Mouse (Mus musculus): ENCODE data around the gene Smpd3. TPM values are rescaled to one million over a fixed set of nuclear protein-coding genes. Genes with fewer than 3 reads are reported as not detected.

The Smpd3 gene
- polyA plus RNA-seq, 1 experiment: 1.1 TPM

DNA sequence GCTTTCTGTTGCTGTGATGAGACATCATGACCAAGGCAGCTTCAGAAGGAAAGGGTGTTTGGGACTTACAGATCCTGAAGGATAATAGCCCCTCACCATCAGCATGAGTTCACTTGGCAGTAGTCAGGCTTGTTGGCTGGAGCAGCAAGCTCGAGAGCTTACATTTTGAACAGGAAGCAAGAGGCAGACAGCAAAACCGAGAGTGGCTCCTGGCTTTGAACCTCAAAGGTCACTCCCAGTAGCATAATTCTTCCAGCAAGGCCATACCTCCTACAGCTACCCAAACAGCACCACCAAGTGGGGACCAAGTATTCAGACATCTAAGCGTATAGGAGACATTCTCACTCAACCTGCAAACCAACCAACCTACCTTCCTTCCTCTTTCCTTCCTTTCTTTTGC, 105.0 kb downstream of the Smpd3 start:
- H3K4me3 ChIP-seq (ENCODE audit: insufficient read depth, low read depth, low read length): no peak overlapping the region
- peaks cover 4% of the 10 kb centered on the region for H3K4me1 ChIP-seq (ENCODE audit: control insufficient read depth, insufficient read depth, low read length)
- WGBS: 58% methylated on average over 3 of the region's 3 CpGs
- DNase-seq: no peak
- no peaks in the 10 kb centered on the region for H3K27me3 ChIP-seq (replicated peaks; ENCODE audit: control insufficient read depth, insufficient read depth, low read length)
- no peak overlapping the region for H3K27ac ChIP-seq (ENCODE audit: insufficient read depth, low read depth, low read length)
- H3K36me3 ChIP-seq (ENCODE audit: control insufficient read depth, insufficient read depth, low read length): no peaks in the 10 kb centered on the region; the same call in 1 of the 2 replicates
- TF ChIP-seq POLR2A (IDR thresholded peaks at IDR 0.05; ENCODE audit: low read depth, low read length): no peak
- no peak for TF ChIP-seq CTCF (conservative IDR thresholded peaks at IDR 0.05; ENCODE audit: insufficient read depth, insufficient read length, low read depth, low read length)

DNA sequence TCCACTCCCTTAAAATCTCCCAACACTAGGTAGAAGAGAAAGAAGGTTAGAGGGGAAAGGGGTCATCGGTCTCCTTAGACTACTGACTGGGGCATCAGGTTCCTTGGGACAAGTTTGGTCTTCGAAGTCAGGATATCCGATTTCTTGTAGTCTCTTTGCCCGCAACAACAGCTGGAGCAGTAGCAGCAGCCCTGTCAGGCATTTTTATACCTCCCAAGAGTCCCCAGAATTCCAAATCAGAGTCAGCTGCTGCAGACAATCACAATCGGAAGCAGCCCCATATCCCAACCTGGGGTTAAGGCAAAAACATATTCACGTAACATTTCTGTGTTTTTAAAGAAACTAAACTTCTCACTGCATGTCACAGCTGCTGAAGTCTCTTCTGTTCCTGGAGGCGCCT, 106.3 kb downstream of the Smpd3 start:
- no peak for DNase-seq
- Histone ChIP-seq H3K27ac (ENCODE audit: insufficient read depth, low read depth, low read length) (no peak overlapping the region), H3K27me3 (replicated peaks; ENCODE audit: control insufficient read depth, insufficient read depth, low read length) (no peaks in the 10 kb centered on the region), H3K36me3 (ENCODE audit: control insufficient read depth, insufficient read depth, low read length) (no peaks in the 10 kb centered on the region; the same call in 1 of the 2 replicates), H3K4me3 (ENCODE audit: insufficient read depth, low read depth, low read length) (no peak overlapping the region), H3K4me1 (ENCODE audit: control insufficient read depth, insufficient read depth, low read length) (peaks cover under 1% of the 10 kb centered on the region; the same call in 1 of the 2 replicates)
- 66% methylated on average over 7 of the region's 7 CpGs for WGBS
- no peak for TF ChIP-seq POLR2A (IDR thresholded peaks at IDR 0.05; ENCODE audit: low read depth, low read length)
- no peak for TF ChIP-seq CTCF (conservative IDR thresholded peaks at IDR 0.05; ENCODE audit: insufficient read depth, insufficient read length, low read depth, low read length)

DNA sequence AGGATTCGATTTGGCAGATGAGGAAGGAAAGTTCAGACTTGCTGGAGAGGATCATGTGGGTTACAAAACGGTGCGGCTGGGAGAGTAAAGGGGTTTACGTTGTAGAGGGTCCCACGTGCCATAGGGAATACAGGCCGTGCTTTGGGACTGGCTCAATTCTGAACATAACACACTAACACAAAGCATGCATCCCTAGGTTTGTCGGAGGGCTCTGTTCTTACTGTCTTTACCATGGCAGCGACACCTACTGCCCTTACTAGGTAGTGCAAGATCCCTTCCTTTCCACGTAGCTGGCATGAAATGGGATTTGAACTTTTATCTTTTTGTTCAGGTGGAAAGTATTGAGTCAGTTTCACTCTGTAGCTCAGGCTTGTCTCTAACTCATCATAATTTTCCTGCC, 111.2 kb downstream of the Smpd3 start:
- 42% methylated on average over 9 of the region's 9 CpGs for WGBS
- DNase-seq: peak; percentile 51
- H3K36me3 ChIP-seq (ENCODE audit: control insufficient read depth, insufficient read depth, low read length): no peaks in the 10 kb centered on the region; the same call in 1 of the 2 replicates
- no peak overlapping the region for H3K27ac ChIP-seq (ENCODE audit: insufficient read depth, low read depth, low read length)
- no peaks in the 10 kb centered on the region for H3K27me3 ChIP-seq (replicated peaks; ENCODE audit: control insufficient read depth, insufficient read depth, low read length)
- H3K4me3 ChIP-seq (ENCODE audit: insufficient read depth, low read depth, low read length): no peak overlapping the region
- no peaks in the 10 kb centered on the region for H3K4me1 ChIP-seq (ENCODE audit: control insufficient read depth, insufficient read depth, low read length)
- TF ChIP-seq CTCF (conservative IDR thresholded peaks at IDR 0.05; ENCODE audit: insufficient read depth, insufficient read length, low read depth, low read length) (peak; percentile 75), POLR2A (IDR thresholded peaks at IDR 0.05; ENCODE audit: low read depth, low read length) (no peak)

- WGBS: 90% methylated on average over 3 of the region's 3 CpGs
- 0 out of 2 replicates have a peak, but pooled peaks cover 1% of the 10 kb centered on the region for H3K36me3 ChIP-seq (ENCODE audit: control insufficient read depth, insufficient read depth, low read length)
Measured at GRCm38 (mm10) chr8:106219620-106220019, 118.2 kb downstream of the Smpd3 start.

GRCm38 (mm10) chr8:106213959-106214358, 123.8 kb downstream of the Smpd3 start:
- Histone ChIP-seq H3K36me3 (ENCODE audit: control insufficient read depth, insufficient read depth, low read length) (0 out of 2 replicates have a peak, but pooled peaks cover 1% of the 10 kb centered on the region), H3K4me3 (ENCODE audit: insufficient read depth, low read depth, low read length) (no peak overlapping the region), H3K4me1 (ENCODE audit: control insufficient read depth, insufficient read depth, low read length) (peaks cover 4% of the 10 kb centered on the region; the same call in 1 of the 2 replicates), H3K27ac (ENCODE audit: insufficient read depth, low read depth, low read length) (no peak overlapping the region), H3K27me3 (replicated peaks; ENCODE audit: control insufficient read depth, insufficient read depth, low read length) (no peaks in the 10 kb centered on the region)
- TF ChIP-seq POLR2A (IDR thresholded peaks at IDR 0.05; ENCODE audit: low read depth, low read length): no peak
- no peak for TF ChIP-seq CTCF (conservative IDR thresholded peaks at IDR 0.05; ENCODE audit: insufficient read depth, insufficient read length, low read depth, low read length)
- DNase-seq: no peak
- WGBS: 96% methylated on average over 3 of the region's 3 CpGs

More at GRCm38 (mm10) chr8:106219620-106220019, 118.2 kb downstream of the Smpd3 start:
- no peak for TF ChIP-seq POLR2A (IDR thresholded peaks at IDR 0.05; ENCODE audit: low read depth, low read length)
- no peak for TF ChIP-seq CTCF (conservative IDR thresholded peaks at IDR 0.05; ENCODE audit: insufficient read depth, insufficient read length, low read depth, low read length)
- H3K4me3 ChIP-seq (ENCODE audit: insufficient read depth, low read depth, low read length): no peak overlapping the region
- no peaks in the 10 kb centered on the region for H3K4me1 ChIP-seq (ENCODE audit: control insufficient read depth, insufficient read depth, low read length)
- no peaks in the 10 kb centered on the region for H3K27me3 ChIP-seq (replicated peaks; ENCODE audit: control insufficient read depth, insufficient read depth, low read length)
- no peak for DNase-seq
- no peak overlapping the region for H3K27ac ChIP-seq (ENCODE audit: insufficient read depth, low read depth, low read length)

- Histone ChIP-seq H3K27ac (ENCODE audit: insufficient read depth, low read depth, low read length) (no peak overlapping the region), H3K27me3 (replicated peaks; ENCODE audit: control insufficient read depth, insufficient read depth, low read length) (no peaks in the 10 kb centered on the region), H3K4me1 (ENCODE audit: control insufficient read depth, insufficient read depth, low read length) (peaks cover 4% of the 10 kb centered on the region; the same call in 1 of the 2 replicates), H3K4me3 (ENCODE audit: insufficient read depth, low read depth, low read length) (peak overlapping the region; percentile 93), H3K36me3 (ENCODE audit: control insufficient read depth, insufficient read depth, low read length) (no peaks in the 10 kb centered on the region)
- TF ChIP-seq CTCF (conservative IDR thresholded peaks at IDR 0.05; ENCODE audit: insufficient read depth, insufficient read length, low read depth, low read length) (no peak), POLR2A (IDR thresholded peaks at IDR 0.05; ENCODE audit: low read depth, low read length) (no peak)
- 2% methylated on average over 13 of the region's 13 CpGs for WGBS
- DNase-seq: no peak
Measured at GRCm38 (mm10) chr8:106211421-106211820, 126.4 kb downstream of the Smpd3 start.

DNA sequence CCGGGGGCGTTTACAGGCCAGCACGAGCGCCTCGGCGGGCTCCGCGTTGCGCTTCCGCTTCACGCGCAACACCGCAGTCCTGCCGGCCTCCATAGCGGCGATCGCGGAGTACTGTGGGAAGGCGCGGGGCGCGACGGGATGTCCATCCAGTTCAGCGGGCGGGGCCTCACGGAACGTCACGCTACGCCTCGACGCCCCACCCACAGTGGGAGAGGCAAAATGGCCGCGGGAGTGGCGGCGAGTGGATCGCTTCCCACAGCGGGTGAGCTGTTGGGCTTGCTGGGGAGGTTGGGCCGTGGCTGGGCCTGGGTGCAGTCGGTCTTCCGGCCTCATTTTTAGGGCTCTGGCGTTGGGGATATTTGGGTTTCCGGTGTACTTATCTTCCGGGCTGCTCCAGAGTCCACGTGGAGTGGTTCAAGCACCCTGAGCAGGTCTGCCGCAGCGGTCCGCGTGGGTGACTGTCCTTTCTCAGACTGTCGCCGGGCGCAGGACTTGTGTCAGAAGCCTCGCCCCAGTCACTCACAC, 126.9 kb downstream of the Smpd3 start, which contains the start of the genes Slc7a6os and Prmt7:
Gene Slc7a6os (minus strand): TSS at position 115 of the 525 bp plus-strand sequence.
Gene Prmt7 (plus strand): TSS at position 116 of the 525 bp plus-strand sequence.
- DNase-seq: peak; percentile 97
- no peak for TF ChIP-seq CTCF (conservative IDR thresholded peaks at IDR 0.05; ENCODE audit: insufficient read depth, insufficient read length, low read depth, low read length)
- TF ChIP-seq POLR2A (IDR thresholded peaks at IDR 0.05; ENCODE audit: low read depth, low read length): peak; percentile 88
- no peaks in the 10 kb centered on the region for H3K27me3 ChIP-seq (replicated peaks; ENCODE audit: control insufficient read depth, insufficient read depth, low read length)
- H3K4me1 ChIP-seq (ENCODE audit: control insufficient read depth, insufficient read depth, low read length): peaks cover 4% of the 10 kb centered on the region; the same call in 1 of the 2 replicates
- WGBS: under 1% methylated on average over 52 of the region's 52 CpGs
- H3K27ac ChIP-seq (ENCODE audit: insufficient read depth, low read depth, low read length): peak within 1 kb of the TSS; percentile 83
- peak within 1 kb of the TSS; percentile 93 for H3K4me3 ChIP-seq (ENCODE audit: insufficient read depth, low read depth, low read length)
- no peaks in the 10 kb centered on the region for H3K36me3 ChIP-seq (ENCODE audit: control insufficient read depth, insufficient read depth, low read length)

All from kidney, adult 2 months (tissue).